Mouse (Mus musculus) brown adipose tissue, adult 24 weeks (tissue): ENCODE measurements around the gene Olfr478. TPM values are rescaled to one million over a fixed set of nuclear protein-coding genes. Genes with fewer than 3 reads are reported as not detected.
"Not testable (repeated sequence)": the region's sequence is repeated elsewhere in the genome, so short reads cannot be mapped to it uniquely, and the experiment has no call there.

Source experiments
- H3K27ac ChIP-seq: fragments of 200-500 bp; replicated peaks from 2 replicates; pipeline ENCODE4 v1.5.1; 2012; ENCODE audit warnings: low read depth, mild to moderate bottlenecking, low read length
- H3K4me1 ChIP-seq: fragments of 200-500 bp; 2 replicates; pipeline ENCODE4 v1.6.1; 2012; ENCODE audit warnings: low read length, mixed read lengths; ENCODE audit not compliant: control insufficient read depth, insufficient read depth, insufficient read length
- H3K4me3 ChIP-seq: fragments of 200-500 bp; 2 replicates; pipeline ENCODE4 v1.5.1; 2012; ENCODE audit warnings: low read depth, mild to moderate bottlenecking, low read length, moderate library complexity; ENCODE audit not compliant: insufficient read depth
- polyA plus RNA-seq: library from polyadenylated mRNA; stranded (reverse); fragments of >200 nt; gene quantifications from 2 replicates; pipeline ENCODE4 v1.2.4, GENCODE M21; 2012; ENCODE audit not compliant: missing spikeins, insufficient read depth, insufficient read length

The Olfr478 gene
- not detected in 2 replicates for polyA plus RNA-seq

GRCm38 (mm10) chr7:108033889-108034288 lies at the start of gene Olfr478:
Olfr478 (minus strand) TSS chr7:108033989.
- Histone ChIP-seq H3K4me3 (no peak within 1 kb of the TSS), H3K27ac (no peak within 1 kb of the TSS), H3K4me1 (no peaks in the 10 kb centered on the region)

- H3K27ac ChIP-seq, result no peak within 1 kb of the TSS
- no peak within 1 kb of the TSS for H3K4me3 ChIP-seq
- no peaks in the 10 kb centered on the region for H3K4me1 ChIP-seq
Measured at GRCm38 (mm10) chr7:108079555-108079954, 45.8 kb upstream of the Olfr478 start, which contains the start of gene Olfr481. Olfr481 (plus strand) TSS chr7:108079855.

GRCm38 (mm10) chr7:108067246-108067645 lies 33.5 kb upstream of the Olfr478 start, which contains the start of gene Olfr480:
Olfr480 (minus strand) TSS chr7:108067346.
- H3K4me1 ChIP-seq, result no peaks in the 10 kb centered on the region
- no peak within 1 kb of the TSS for H3K27ac ChIP-seq
- H3K4me3 ChIP-seq, result no peak within 1 kb of the TSS

GRCm38 (mm10) chr7:108050393-108050792 lies 16.6 kb upstream of the Olfr478 start, which contains the start of gene Olfr479:
Olfr479 (plus strand) TSS chr7:108050693.
- Histone ChIP-seq H3K4me3 (no peak within 1 kb of the TSS), H3K27ac (no peak within 1 kb of the TSS), H3K4me1 (no peaks in the 10 kb centered on the region)

GRCm38 (mm10) chr7:108014256-108014655 lies 19.5 kb downstream of the Olfr478 start:
- not testable (repeated sequence) for H3K4me3 ChIP-seq, H3K4me1 ChIP-seq, H3K27ac ChIP-seq

GRCm38 (mm10) chr7:107986393-107986792 lies 47.4 kb downstream of the Olfr478 start, which contains the start of gene Olfr477:
Olfr477 (plus strand) TSS chr7:107986693.
- Histone ChIP-seq H3K4me3 (no peak within 1 kb of the TSS), H3K4me1 (no peaks in the 10 kb centered on the region)

More at GRCm38 (mm10) chr7:107986393-107986792, 47.4 kb downstream of the Olfr478 start, which contains the start of gene Olfr477:
- no peak within 1 kb of the TSS for H3K27ac ChIP-seq

Other genes starting within 250 kb of the Olfr478 start
- gene Ovch2, start 232.8 kb downstream of the Olfr478 start, polyA plus RNA-seq, result not detected in 2 replicates
- not detected in 2 replicates for gene Olfr467, start 221.7 kb downstream of the Olfr478 start, polyA plus RNA-seq
- gene Olfr469, start 208.4 kb downstream of the Olfr478 start, polyA plus RNA-seq, result not detected in 2 replicates
- gene Olfr470, start 186.5 kb downstream of the Olfr478 start, polyA plus RNA-seq, result not detected in 2 replicates
- not detected in 2 replicates for gene Olfr472, start 136.1 kb downstream of the Olfr478 start, polyA plus RNA-seq
- not detected in 2 replicates for gene Olfr473, start 103.5 kb downstream of the Olfr478 start, polyA plus RNA-seq
- gene Olfr474, start 79.3 kb downstream of the Olfr478 start, polyA plus RNA-seq, result not detected in 2 replicates
- gene Olfr476, start 69.2 kb downstream of the Olfr478 start, polyA plus RNA-seq, result not detected in 2 replicates
- not detected in 2 replicates for gene Olfr477, start 47.3 kb downstream of the Olfr478 start, polyA plus RNA-seq
- gene Olfr479, start 16.7 kb upstream of the Olfr478 start, polyA plus RNA-seq, result not detected in 2 replicates
- not detected in 2 replicates for gene Olfr480, start 33.4 kb upstream of the Olfr478 start, polyA plus RNA-seq
- gene Olfr481, start 45.9 kb upstream of the Olfr478 start, polyA plus RNA-seq, result not detected in 2 replicates
- not detected in 2 replicates for gene Olfr482, start 63.6 kb upstream of the Olfr478 start, polyA plus RNA-seq
- gene Olfr483, start 66.9 kb upstream of the Olfr478 start, polyA plus RNA-seq, result not detected in 2 replicates
- gene Olfr484, start 93.5 kb upstream of the Olfr478 start, polyA plus RNA-seq, result not detected in 2 replicates
- gene Olfr485, start 125.9 kb upstream of the Olfr478 start, polyA plus RNA-seq, result not detected in 2 replicates
- gene Olfr486, start 138.8 kb upstream of the Olfr478 start, polyA plus RNA-seq, result not detected in 2 replicates
- gene Olfr487, start 180.6 kb upstream of the Olfr478 start, polyA plus RNA-seq, result not detected in 2 replicates
- not detected in 2 replicates for gene Olfr488, start 224.4 kb upstream of the Olfr478 start, polyA plus RNA-seq